Mouse (Mus musculus): ENCODE data around the gene Fitm1. TPM values are rescaled to one million over a fixed set of nuclear protein-coding genes. Genes with fewer than 3 reads are reported as not detected.

The Fitm1 gene
- total RNA-seq, 2 experiments from 2014 or later: not detected

Other genes starting within 250 kb of the Fitm1 start
- 10 to 100 TPM; 11.7 to 16.0 TPM for gene Dhrs4, start 96.9 kb upstream of the Fitm1 start, total RNA-seq (2021)
- gene Carmil3, start 85.0 kb upstream of the Fitm1 start, total RNA-seq (2021): 10 to 100 TPM; 53.5 to 70.2 TPM
- 100 to 1,000 TPM; 184 to 205 TPM for gene Cpne6, start 65.2 kb upstream of the Fitm1 start, total RNA-seq (2021)
- under 1 TPM; 0.33 to 0.61 TPM for gene Nrl, start 50.6 kb upstream of the Fitm1 start, total RNA-seq (2021)
- 10 to 100 TPM; 18.6 to 19.5 TPM for gene Pck2, start 35.4 kb upstream of the Fitm1 start, total RNA-seq (2021)
- 10 to 100 TPM; 75.3 to 78.4 TPM for gene Dcaf11, start 15.6 kb upstream of the Fitm1 start, total RNA-seq (2021)
- gene A730061H03Rik, start 15.2 kb upstream of the Fitm1 start, total RNA-seq (2021): not detected
- gene Psme1, start 2.5 kb downstream of the Fitm1 start, total RNA-seq (2021): 10 to 100 TPM; 44.9 to 56.5 TPM
- gene Emc9, start 9.7 kb downstream of the Fitm1 start, total RNA-seq (2021): 10 to 100 TPM; 38.7 to 45.5 TPM
- 10 to 100 TPM; 48.1 to 49.0 TPM for gene Psme2, start 15.5 kb downstream of the Fitm1 start, total RNA-seq (2021)
- gene Rnf31, start 16.1 kb downstream of the Fitm1 start, total RNA-seq (2021): 10 to 100 TPM; 26.0 to 29.5 TPM
- 1 to 10 TPM; 8.0 to 8.4 TPM for gene Irf9, start 28.0 kb downstream of the Fitm1 start, total RNA-seq (2021)
- gene Rec8, start 42.4 kb downstream of the Fitm1 start, total RNA-seq (2021): 1 to 10 TPM; 2.1 to 3.4 TPM
- 100 to 1,000 TPM; 123 to 171 TPM for gene Ipo4, start 60.3 kb downstream of the Fitm1 start, total RNA-seq (2021)
- 1 to 10 TPM; 4.8 to 8.1 TPM for gene Gm49378, start 62.3 kb downstream of the Fitm1 start, total RNA-seq (2021)
- 10 to 100 TPM; 42.1 to 42.2 TPM for gene Tm9sf1, start 68.2 kb downstream of the Fitm1 start, total RNA-seq (2021)
- gene Tssk4, start 74.6 kb downstream of the Fitm1 start, total RNA-seq (2021): under 1 TPM; 0.74 to 0.92 TPM
- gene Mdp1, start 84.9 kb downstream of the Fitm1 start, total RNA-seq (2021): 10 to 100 TPM; 37.8 to 42.6 TPM
- 10 to 100 TPM; 22.7 to 24.6 TPM for gene Gmpr2, start 96.3 kb downstream of the Fitm1 start, total RNA-seq (2021)
- 100 to 1,000 TPM; 305 to 339 TPM for gene Nedd8, start 96.5 kb downstream of the Fitm1 start, total RNA-seq (2021)
- 10 to 100 TPM; 14.8 to 16.0 TPM for gene Tinf2, start 106.2 kb downstream of the Fitm1 start, total RNA-seq (2021)
- gene Tgm1, start 138.3 kb downstream of the Fitm1 start, total RNA-seq (2021): under 1 TPM in 1 of 2 experiments, not detected in 1; 0.25 TPM
- gene Rabggta, start 146.6 kb downstream of the Fitm1 start, total RNA-seq (2021): 10 to 100 TPM; 44.2 to 45.4 TPM
- gene Dhrs1, start 170.1 kb downstream of the Fitm1 start, total RNA-seq (2021): 100 to 1,000 TPM in 1 of 2 experiments, 10 to 100 TPM in 1; 99.8 to 104 TPM
- gene Nop9, start 170.1 kb downstream of the Fitm1 start, total RNA-seq (2021): 10 to 100 TPM; 13.4 to 13.9 TPM
- gene Cideb, start 182.8 kb downstream of the Fitm1 start, total RNA-seq (2021): under 1 TPM; 0.68 to 0.93 TPM
- under 1 TPM; 0.22 to 0.42 TPM for gene Ltb4r2, start 185.8 kb downstream of the Fitm1 start, total RNA-seq (2021)
- under 1 TPM; 0.24 to 0.40 TPM for gene Ltb4r1, start 190.3 kb downstream of the Fitm1 start, total RNA-seq (2021)
- 1 to 10 TPM; 5.1 to 6.6 TPM for gene Adcy4, start 208.5 kb downstream of the Fitm1 start, total RNA-seq (2021)
- gene Ripk3, start 213.2 kb downstream of the Fitm1 start, total RNA-seq (2021): 1 to 10 TPM in 1 of 2 experiments, under 1 TPM in 1; 0.83 to 1.0 TPM
- 1 to 10 TPM; 3.0 to 4.0 TPM for gene Nfatc4, start 247.5 kb downstream of the Fitm1 start, total RNA-seq (2021)

Measured in left cerebral cortex, postnatal 14 days (tissue).